Mouse (Mus musculus) left cerebral cortex, adult 6 months (tissue): ENCODE data around the gene Mif4gd. TPM values are rescaled to one million over a fixed set of nuclear protein-coding genes. Genes with fewer than 3 reads are reported as not detected.

Source experiments
- long read RNA-seq, 2 experiments: library from polyadenylated mRNA; unstranded; transcript quantifications; one replicate each; pipeline ENCODE4 v2.0.0; 2019 to 2020
- polyA plus RNA-seq: library from polyadenylated mRNA; unstranded; fragments of <200 nt; fragmentation: Nextera tagmentation; gene quantifications from 2 replicates; pipeline ENCODE4 v1.2.3, GENCODE M21; 2021

Mif4gd gene
- 21.1 and 23.1 TPM in 2 replicates for polyA plus RNA-seq
- long read RNA-seq, experiment 1, transcript Mif4gd-201 (6 exons, 1,372 nt), result major isoform, 24 of 54 reads
- long read RNA-seq, experiment 1, partial matches to known transcripts, result 2 of 54 reads
- long read RNA-seq, experiment 1, other reads (novel, unspliced or antisense), result 21 of 54 reads
- long read RNA-seq, experiment 2, transcript Mif4gd-201 (6 exons, 1,372 nt), result major isoform, 16 of 27 reads
- long read RNA-seq, experiment 2, partial matches to known transcripts, result 2 of 27 reads
- long read RNA-seq, experiment 2, other reads (novel, unspliced or antisense), result 6 of 27 reads

DNA sequence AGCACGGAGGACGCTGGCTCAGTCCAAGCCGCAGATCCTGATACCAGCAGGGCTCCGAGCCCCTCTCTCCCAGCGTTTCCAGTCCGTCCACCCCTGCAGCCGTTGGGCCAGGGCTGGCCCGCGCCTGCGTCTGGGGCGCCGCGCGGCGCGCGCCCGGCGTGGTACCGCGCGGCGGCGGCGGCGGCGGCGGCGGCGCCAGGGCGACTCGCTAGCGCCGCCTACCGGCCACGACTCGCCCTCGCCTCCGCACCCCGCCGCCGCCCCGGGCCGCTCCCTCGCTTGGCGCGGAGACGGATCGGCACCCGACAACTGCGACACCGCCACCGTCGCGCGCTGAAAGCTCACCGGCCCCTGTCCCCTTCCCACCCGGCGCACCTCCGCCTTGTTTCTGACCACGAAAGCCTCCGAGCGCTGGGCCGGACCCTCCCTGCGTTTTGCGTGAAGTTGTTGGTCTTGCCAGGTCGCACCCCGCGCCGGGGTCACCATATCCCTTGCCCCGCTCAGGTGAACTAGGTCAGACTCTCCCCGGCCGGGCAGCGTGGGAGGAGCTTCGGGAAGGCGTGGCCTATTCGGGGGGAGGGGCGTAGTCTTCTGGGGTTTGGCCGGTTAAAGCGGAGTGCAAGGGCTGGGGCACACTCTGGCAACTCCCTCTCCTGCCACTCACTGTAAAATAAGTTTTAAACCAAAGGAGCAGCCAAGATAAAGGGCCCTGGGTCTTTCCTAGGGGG, at the start of gene Mif4gd:
TSS of gene Mif4gd (minus strand) at position 560 of the 728 bp plus-strand sequence.

DNA sequence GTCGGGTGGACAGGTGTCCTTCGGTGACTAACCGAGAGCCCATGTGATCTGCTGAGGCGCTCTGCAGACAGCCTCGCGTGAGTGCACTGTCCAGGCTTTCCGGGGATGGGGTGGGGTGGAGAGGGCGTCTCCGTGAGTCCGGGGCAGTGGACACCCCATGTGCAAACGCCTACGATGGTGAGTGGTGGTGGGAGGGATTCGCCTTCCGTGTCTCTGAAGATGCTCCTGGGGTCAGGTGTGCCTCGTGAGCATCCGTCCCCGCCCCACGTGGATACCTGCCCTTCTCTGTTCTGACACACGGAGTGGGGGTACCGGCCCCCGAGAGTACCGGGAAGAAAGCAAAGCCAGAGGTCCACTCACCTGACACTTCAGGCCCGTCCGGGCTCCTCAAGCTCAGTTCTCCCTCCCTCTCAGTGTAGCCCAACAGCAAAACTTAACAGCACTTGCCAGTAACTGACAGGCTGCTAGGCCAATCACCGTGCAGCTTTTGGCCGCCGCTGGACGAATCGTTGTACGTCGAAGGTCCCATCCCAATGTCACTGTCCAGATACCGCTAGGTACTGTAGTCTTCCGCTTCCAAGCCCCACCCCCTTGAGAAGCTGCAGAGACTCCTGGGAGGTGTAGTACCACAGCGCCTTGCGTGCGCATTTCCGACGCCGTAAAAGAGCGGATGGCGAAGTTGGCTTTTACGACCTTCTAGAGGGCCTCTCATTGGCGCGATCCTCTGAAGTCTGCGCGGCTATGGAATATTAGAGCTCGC, 15.1 kb upstream of the Mif4gd start, which contains the start of gene Slc25a19:
TSS of gene Slc25a19 (minus strand) at position 591 of the 760 bp plus-strand sequence.

DNA sequence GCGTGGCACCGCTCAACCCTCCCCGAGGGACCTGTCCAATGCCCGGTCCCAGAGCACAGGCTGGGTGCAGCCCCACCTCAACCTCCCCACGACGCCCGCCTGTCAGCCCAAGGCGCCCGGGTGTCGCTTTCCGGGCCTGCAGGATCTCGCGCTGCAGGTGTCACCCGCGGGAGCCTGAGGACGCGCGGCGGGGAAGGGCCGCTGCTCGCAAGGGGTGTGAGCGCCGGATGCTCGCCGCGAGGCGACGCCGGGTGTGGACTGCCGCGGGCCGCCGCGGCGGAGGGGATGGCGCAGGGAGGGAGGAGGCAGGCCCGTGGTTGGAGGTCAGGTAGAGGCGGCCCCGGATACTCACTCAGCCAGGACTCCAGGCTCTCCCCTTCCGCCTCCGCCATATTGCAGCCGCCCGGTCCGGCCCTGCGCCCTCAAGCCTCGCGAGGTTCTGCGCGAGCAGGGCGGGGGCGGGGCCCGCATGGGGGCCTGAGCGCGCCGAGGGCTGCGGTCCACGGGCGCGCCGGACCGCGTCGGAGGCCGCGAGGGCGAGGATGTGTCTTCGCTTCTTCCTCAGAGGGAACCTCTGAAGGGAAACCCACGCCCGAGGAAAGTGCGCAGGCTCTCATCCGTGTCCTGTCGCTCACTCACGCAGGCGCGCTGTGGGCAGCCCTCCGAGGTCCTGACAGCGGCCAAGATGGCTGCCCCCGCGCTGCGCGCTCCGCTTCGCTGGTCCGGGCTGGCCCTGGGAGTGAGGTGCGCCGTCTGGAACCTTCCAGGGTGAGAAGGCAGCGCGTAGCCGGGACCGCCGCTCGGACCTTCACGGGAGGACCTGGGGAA, 9.1 kb downstream of the Mif4gd start, which contains the start of the genes Mrps7 and Gga3:
TSS of gene Mrps7 (plus strand) at position 450 of the 828 bp plus-strand sequence.
TSS of gene Gga3 (minus strand) at position 576 of the 828 bp plus-strand sequence.

DNA sequence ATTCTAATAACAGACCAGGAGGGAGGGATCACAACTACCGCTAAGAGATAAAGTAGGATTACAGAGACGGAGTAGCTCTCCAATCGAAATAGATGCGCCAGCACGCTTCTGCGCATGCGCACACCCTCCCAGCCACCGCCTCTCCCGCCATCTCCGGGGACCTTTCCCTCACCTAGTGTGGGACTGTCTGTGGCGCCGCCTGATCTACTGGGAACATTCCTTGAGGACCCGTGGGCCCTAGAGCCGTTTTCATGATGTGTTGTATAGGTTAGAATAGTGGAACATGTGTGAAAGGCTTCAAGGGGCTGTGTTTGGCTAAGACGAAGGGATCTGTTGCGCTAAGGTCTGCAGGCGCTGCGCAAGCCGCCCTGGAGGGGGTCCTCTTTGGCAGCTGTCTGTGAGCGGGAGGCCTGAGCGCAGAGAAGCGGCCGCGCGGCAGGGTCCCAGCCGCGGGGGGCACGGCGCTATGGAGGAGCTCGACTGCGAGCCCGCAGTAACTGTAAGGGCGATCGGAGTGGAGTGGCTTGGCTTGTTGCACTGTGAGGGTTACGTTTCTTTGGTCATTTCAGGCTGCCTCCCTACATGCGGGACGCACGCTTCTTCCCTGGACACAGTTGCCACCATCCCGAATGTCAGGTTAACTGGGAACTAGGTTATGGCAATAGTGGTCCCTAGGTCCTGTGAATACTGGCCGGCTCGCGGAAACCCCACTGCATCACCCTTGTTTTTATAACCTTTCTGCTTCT, 48.5 kb downstream of the Mif4gd start, which contains the start of gene Nup85:
TSS of gene Nup85 (plus strand) at position 371 of the 746 bp plus-strand sequence.

Other genes with a start within 250 kb of the Mif4gd start
- 58.1 and 64.1 TPM in 2 replicates for gene Hid1, start 245.2 kb downstream of the Mif4gd start, polyA plus RNA-seq
- gene Cdr2l, start 231.1 kb downstream of the Mif4gd start, polyA plus RNA-seq, result 6.6 and 13.2 TPM in 2 replicates
- gene Mrpl58, start 209.2 kb downstream of the Mif4gd start, polyA plus RNA-seq, result 211 and 277 TPM in 2 replicates
- 1,610 and 1,643 TPM in 2 replicates for gene Atp5h, start 193.0 kb downstream of the Mif4gd start, polyA plus RNA-seq
- 8.4 and 9.6 TPM in 2 replicates for gene Kctd2, start 192.8 kb downstream of the Mif4gd start, polyA plus RNA-seq
- not detected in 2 replicates for gene Trim80, start 172.4 kb downstream of the Mif4gd start, polyA plus RNA-seq
- 0.15 and 0.38 TPM in 2 replicates for gene Slc16a5, start 150.5 kb downstream of the Mif4gd start, polyA plus RNA-seq
- gene Armc7, start 137.3 kb downstream of the Mif4gd start, polyA plus RNA-seq, result 8.7 and 8.9 TPM in 2 replicates
- 122 and 134 TPM in 2 replicates for gene Nt5c, start 121.1 kb downstream of the Mif4gd start, polyA plus RNA-seq
- 221 and 286 TPM in 2 replicates for gene Jpt1, start 98.6 kb downstream of the Mif4gd start, polyA plus RNA-seq
- 614 and 680 TPM in 2 replicates for gene Sumo2, start 76.7 kb downstream of the Mif4gd start, polyA plus RNA-seq
- 24.0 and 25.4 TPM in 2 replicates for gene Nup85, start 48.5 kb downstream of the Mif4gd start, polyA plus RNA-seq
- gene Mrps7, start 9.0 kb downstream of the Mif4gd start, polyA plus RNA-seq, result 52.9 and 69.6 TPM in 2 replicates
- gene Gga3, start 8.9 kb downstream of the Mif4gd start, polyA plus RNA-seq, result 5.6 and 19.8 TPM in 2 replicates
- 42.4 and 49.2 TPM in 2 replicates for gene Slc25a19, start 15.3 kb upstream of the Mif4gd start, polyA plus RNA-seq
- gene Grb2, start 95.6 kb upstream of the Mif4gd start, polyA plus RNA-seq, result 18.5 and 33.1 TPM in 2 replicates
- gene Tmem94, start 152.5 kb upstream of the Mif4gd start, polyA plus RNA-seq, result 18.1 and 22.2 TPM in 2 replicates
- 8.5 and 14.8 TPM in 2 replicates for gene Caskin2, start 200.7 kb upstream of the Mif4gd start, polyA plus RNA-seq
- 5.4 and 6.0 TPM in 2 replicates for gene Tsen54, start 201.8 kb upstream of the Mif4gd start, polyA plus RNA-seq
- gene Llgl2, start 211.1 kb upstream of the Mif4gd start, polyA plus RNA-seq, result 7.0 and 7.4 TPM in 2 replicates
- gene Myo15b, start 245.4 kb upstream of the Mif4gd start, polyA plus RNA-seq, result 0.14 TPM in 1 of 2 replicates, not detected in the other